Mouse (Mus musculus) CD4-positive, CD25-positive, alpha-beta regulatory T cell, adult 4 months (primary cell): Measurements from ENCODE around the gene Trim59. TPM values are rescaled to one million over a fixed set of nuclear protein-coding genes. Genes with fewer than 3 reads are reported as not detected.
"Not testable (repeated sequence)": the region's sequence is repeated elsewhere in the genome, so short reads cannot be mapped to it uniquely, and the experiment has no call there.

Source experiments
- ATAC-seq: one replicate; pipeline ENCODE4 v1.8.0; 2017
- polyA plus RNA-seq, 2 experiments: library from polyadenylated mRNA; unstranded; fragments of 100-300 nt; shearing (Covaris generic); gene quantifications; one replicate each; pipeline ENCODE4 v1.2.1; 2017

The Trim59 gene
- 10 to 100 TPM; 32.7 to 40.1 TPM for polyA plus RNA-seq

- peak; percentile 74 for ATAC-seq
These were observed at the start of gene Trim59 for GRCm38 (mm10) chr3:69044645-69045399. Gene Trim59, minus strand, starts transcription at chr3:69044755.

- ATAC-seq: peak; percentile 52
These were observed 19.4 kb upstream of the Trim59 start for GRCm38 (mm10) chr3:69064005-69064404.

GRCm38 (mm10) chr3:69062764-69063163, 18.2 kb upstream of the Trim59 start:
- ATAC-seq: no peak

GRCm38 (mm10) chr3:69060672-69061071, 16.1 kb upstream of the Trim59 start:
- no peak for ATAC-seq

- no peak for ATAC-seq
These were observed 11.3 kb upstream of the Trim59 start for GRCm38 (mm10) chr3:69055871-69056270.

- ATAC-seq: no peak
These were observed 10.3 kb upstream of the Trim59 start for GRCm38 (mm10) chr3:69054760-69055432.

- no peak for ATAC-seq
These were observed 7.3 kb upstream of the Trim59 start for GRCm38 (mm10) chr3:69051894-69052293.

GRCm38 (mm10) chr3:69049011-69049410, 4.5 kb upstream of the Trim59 start:
- no peak for ATAC-seq

GRCm38 (mm10) chr3:69047684-69048083, 3.1 kb upstream of the Trim59 start:
- ATAC-seq: no peak

GRCm38 (mm10) chr3:69046509-69046908, 2.0 kb upstream of the Trim59 start:
- ATAC-seq: no peak

- no peak for ATAC-seq
These were observed 1.2 kb upstream of the Trim59 start for GRCm38 (mm10) chr3:69045750-69046149.

GRCm38 (mm10) chr3:69045400-69045703, 797 bp upstream of the Trim59 start:
- no peak for ATAC-seq

GRCm38 (mm10) chr3:69044167-69044591, 376 bp downstream of the Trim59 start:
- peak; percentile 47 for ATAC-seq

- ATAC-seq: peak; percentile 44
These were observed 3.3 kb downstream of the Trim59 start for GRCm38 (mm10) chr3:69041298-69041697.

GRCm38 (mm10) chr3:69040105-69040504, 4.5 kb downstream of the Trim59 start:
- no peak for ATAC-seq

GRCm38 (mm10) chr3:69026133-69026783, 18.3 kb downstream of the Trim59 start:
- ATAC-seq: peak; percentile 46

- ATAC-seq: no peak
These were observed 23.8 kb downstream of the Trim59 start for GRCm38 (mm10) chr3:69020764-69021163.

GRCm38 (mm10) chr3:69020285-69020684, 24.3 kb downstream of the Trim59 start:
- peak; percentile 42 for ATAC-seq

- not testable (repeated sequence) for ATAC-seq
These were observed 25.9 kb downstream of the Trim59 start for GRCm38 (mm10) chr3:69018635-69019034.

- ATAC-seq: peak; percentile 23
These were observed 27.4 kb downstream of the Trim59 start for GRCm38 (mm10) chr3:69017181-69017580.

- ATAC-seq: no peak
These were observed 35.7 kb downstream of the Trim59 start for GRCm38 (mm10) chr3:69008873-69009272.

- ATAC-seq: no peak
These were observed 38.3 kb downstream of the Trim59 start for GRCm38 (mm10) chr3:69006246-69006760.
